Mouse (Mus musculus): ENCODE data around the gene Smim6.

Smim6 gene

DNA sequence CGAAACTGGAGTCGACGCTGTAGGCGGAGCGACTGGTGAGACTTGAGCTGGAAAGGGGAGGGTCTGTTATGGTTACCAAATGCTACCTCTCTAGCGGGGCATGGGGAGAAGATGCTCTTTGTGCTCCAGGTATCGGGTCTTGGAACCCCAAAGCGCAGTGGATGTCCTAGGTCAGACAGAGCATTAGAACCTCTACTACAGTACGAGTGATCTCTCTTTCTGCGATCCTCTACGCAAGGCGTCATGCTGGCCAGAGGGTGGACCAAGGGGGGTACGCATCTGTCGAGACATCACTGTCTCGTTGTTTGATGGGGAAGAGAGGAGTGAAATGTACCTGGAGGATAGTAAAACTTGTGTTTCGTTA lies 21.9 kb downstream of the Smim6 start:
- DNase-seq (ENCODE audit: low spot score in 2 of 2), result no peak

DNA sequence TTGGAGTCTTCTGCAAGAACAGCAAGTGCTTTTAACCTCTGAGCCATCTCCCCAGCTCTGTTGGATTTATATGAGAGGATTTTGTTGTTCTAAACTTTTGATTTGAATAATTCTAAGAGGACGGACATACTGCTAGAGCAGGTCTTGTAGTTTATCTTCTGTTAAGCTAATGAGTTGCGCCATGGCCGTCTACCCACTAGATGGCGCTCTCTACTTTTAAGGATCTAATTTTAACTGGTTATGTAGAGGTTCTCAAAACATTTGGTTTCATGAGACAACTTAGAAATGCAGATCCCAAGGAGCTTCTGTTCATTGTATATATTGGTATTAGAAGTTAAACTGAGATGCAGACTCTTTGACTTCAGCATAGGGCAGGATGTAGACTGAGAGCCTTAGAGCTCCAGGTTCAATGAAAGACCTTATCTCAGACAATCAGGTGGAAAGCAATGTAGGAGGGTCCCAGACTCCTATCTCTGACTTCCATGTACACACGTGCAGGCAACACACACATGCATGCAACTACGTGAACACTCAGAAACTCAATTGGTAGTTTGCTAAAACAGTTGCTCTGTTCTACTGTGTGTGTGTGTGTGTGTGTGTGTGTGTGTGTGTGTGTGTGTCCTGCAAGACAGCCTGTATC lies 28.0 kb downstream of the Smim6 start:
- peak; percentile 77 to 82 for DNase-seq (ENCODE audit: low spot score in 2 of 2)

DNA sequence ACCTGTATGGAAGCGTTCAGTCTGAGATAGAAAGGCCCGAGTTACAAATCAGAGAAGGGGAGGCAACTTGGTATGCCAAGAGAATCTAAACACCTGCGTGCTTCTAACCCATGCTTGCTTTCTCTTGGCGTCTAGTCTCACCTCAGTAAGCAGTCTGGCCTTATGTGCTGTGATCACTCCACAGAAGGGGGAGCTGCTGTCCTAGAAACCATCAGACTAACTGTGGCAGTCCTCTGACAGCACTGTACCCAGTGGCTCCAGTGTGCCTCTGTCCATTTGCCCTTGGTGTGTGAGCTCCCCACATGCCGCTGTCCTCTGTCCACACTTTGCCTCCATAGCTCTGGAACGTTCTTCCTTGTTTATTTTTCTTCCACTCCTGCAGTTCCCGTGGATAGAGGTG lies 30.2 kb downstream of the Smim6 start:
- no peak for DNase-seq (ENCODE audit: low spot score in 2 of 2)

DNA sequence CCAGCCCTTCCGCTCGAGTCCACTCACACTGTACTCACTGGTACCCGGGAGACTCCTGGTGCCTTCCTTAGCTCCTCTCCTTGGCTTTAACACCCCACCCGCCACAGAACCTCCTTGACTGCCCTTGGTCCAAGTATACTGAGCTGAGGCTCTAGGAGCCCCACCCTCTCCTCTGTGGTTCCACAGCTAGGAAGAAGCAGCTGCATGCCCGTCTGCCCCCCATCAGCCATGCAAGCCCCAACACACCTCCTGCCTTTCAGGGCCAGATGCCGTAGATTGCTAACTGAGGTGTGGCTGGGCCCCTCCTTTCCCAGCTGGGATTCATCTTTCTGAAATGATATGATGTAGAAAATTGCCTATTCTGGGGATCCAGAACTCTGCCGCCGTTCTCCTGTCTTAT lies 33.4 kb downstream of the Smim6 start:
- DNase-seq (ENCODE audit: low spot score in 2 of 2), result no peak

DNA sequence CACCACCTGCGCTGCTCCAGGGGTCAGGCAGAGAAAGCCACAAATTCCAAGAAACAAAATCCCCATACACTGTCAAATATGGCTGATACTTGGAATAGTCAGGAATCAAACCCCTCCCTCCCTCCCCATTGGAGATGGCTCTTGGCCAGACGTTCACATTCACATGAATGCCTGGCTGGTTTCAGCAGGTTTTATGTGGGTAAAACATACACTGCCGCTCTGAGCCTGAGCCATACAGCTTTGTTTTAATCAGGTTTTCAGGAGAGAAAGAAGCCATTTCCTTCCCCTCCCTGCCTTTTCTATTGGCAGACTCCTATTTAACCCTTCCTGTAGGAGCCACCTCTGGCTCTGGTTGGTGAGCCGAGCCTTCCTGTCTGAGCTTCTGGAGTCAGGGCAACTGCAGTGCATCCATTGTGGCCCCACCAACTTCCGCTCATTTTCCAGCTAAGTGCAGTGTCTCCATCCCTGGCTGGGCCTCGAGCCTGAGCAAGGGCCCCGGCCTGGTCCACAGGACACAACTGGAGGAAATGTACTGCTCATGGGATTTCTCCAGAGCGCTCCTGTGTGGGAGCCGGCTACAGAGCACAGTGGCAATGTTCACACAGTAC lies 34.5 kb downstream of the Smim6 start:
- DNase-seq (ENCODE audit: low spot score in 2 of 2), result no peak

DNA sequence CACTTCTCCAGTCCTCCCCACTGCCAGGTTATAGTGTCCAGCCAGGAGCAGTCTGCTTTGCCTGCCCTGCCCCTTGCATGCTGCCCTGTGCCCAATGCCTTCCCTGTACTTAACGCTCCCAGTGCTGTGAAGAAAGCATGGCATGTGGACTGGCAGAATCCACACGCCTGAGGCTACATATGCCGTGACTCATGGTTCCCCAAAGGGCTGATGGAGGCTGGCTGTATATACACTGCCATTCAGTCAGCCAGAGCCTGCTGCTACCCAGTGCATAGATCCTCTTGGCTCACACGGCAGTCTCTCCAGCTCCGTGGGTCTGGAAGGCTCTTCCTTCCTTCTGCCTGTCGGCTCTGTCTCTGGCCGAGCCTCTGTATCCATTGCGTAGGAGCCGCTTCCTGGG lies 36.5 kb downstream of the Smim6 start:
- DNase-seq (ENCODE audit: low spot score in 2 of 2), result no peak

DNA sequence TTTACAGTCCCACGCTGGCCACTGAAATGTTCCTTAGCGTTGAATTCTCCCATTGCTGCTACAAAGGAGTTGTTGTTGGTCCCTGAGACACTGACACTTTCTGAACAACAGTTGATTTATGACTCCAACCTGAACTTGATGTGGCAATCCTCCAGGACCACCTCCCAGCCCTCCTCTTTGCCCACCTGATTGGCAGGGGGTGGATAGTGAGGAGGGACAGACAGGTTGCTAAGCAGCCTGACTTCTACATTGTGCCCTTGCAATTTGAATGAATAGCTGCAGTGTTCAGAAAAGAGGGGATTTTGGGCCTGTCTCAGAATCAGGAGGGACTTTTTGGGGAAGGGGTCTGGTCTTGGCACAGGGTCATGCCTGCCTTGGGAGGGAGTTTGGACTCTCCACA lies 38.9 kb downstream of the Smim6 start:
- no peak for DNase-seq (ENCODE audit: low spot score in 2 of 2)

DNA sequence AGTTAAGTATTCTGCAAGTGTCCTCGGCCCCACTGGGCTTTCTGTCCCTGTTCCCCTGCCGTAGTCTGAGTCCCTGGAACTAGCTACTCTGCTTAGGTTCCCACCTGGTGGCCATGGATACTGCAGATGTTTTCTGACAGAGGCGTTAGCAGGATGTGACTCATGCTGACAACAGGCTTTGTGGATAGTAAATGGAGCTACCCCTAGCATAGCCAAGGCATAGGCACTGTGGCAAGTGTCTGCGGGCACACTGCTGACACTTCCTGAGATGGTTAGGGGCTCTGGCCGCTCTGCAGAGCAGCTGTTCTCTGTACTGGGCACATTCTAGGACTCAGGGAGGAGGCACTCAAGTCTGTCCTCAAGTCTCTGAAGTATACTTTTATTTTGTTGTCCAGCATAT lies 42.9 kb downstream of the Smim6 start:
- no peak for DNase-seq (ENCODE audit: low spot score in 2 of 2)

DNA sequence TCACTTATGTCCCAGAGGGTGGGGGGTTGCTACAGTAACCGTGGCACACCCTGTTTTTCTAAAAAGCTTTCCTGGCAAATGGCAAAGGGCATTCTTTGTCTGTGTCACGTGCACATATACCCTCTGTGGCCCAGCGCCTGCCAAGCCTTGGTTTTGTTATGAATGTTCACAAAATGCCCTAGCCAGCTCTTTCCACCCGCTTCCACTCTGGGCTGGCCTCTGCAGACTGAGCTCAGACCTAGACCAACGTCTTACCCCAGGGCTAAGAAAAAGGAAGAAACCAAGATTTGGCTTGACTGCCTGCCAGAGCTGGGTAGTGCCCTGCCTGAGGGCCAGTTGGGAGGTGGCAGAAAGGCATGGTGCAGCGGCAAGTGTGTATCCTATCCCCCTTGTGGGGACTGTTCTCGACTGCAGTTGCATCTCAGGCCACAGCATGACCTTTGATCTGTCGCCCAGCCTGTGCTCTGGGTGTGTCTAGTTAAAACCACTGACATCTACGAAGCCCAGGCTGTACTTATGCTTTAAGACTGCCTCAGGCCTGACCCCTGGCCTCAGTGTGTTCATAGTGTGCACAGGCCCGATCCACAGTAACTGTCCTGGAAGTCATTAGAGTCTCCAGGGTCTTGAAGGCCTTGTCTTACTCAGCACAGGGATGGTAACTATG lies 43.5 kb downstream of the Smim6 start:
- no peak for DNase-seq (ENCODE audit: low spot score in 2 of 2)

DNA sequence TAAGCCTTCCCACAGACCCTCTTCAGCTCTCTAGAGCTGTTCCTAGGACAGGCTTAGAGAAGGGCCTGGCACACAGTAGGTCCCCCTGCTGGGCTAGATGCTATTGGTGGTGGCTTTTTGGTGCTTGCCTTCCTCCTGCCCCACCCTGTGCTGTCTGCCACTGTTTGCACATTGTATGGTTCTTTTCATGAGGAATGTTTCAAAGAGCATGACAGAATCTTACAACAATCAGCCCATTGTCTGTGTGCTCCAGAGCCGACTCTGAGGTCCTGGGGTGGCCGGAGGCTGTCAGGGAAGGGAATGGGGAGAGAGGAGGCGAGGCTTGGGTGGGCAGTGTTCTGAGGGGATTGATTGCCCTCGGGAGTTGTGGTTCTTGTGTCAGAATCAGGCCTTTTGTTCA lies 44.6 kb downstream of the Smim6 start:
- DNase-seq (ENCODE audit: low spot score in 2 of 2), result no peak

DNA sequence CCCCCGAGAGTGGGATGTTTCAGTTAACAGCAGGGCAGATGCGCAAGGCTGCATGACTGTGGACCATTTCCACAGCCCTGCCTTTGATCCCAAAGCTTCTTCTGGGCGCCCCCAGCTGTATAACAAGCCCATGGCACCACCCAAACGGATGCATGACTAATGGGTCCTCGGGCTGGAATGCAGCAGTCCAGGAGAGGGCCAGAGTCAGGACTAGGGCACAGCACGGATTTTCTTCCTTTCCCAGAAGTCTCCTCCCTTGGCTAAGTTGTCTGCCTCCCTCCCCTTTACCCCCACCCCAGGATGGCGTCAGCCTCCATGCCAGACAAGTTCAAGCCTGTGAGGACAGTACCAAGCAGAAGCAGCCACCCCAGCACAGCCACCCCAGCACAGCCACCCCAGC lies 46.2 kb downstream of the Smim6 start:
- DNase-seq (ENCODE audit: low spot score in 2 of 2), result no peak

DNA sequence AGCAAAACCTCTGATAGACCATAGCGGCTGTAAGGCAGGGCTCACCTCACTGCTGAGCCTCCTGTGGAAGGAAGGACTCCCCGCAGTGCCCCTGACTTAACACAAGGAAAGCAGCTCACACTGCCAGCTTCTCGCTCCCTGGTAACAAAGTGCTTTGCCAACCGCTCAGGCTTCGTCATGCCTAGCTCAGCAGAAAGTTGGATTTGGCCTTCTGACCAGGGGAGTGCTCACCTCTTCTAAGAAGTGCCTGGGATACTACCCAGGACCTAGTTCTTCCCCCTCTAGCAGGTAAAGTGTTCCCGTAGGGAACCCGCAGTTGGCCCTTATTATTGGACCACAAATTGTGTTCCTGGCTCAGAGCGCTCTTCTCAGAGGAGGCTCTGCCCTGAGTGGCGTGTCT lies 47.2 kb downstream of the Smim6 start:
- no peak for DNase-seq (ENCODE audit: low spot score in 2 of 2)

DNA sequence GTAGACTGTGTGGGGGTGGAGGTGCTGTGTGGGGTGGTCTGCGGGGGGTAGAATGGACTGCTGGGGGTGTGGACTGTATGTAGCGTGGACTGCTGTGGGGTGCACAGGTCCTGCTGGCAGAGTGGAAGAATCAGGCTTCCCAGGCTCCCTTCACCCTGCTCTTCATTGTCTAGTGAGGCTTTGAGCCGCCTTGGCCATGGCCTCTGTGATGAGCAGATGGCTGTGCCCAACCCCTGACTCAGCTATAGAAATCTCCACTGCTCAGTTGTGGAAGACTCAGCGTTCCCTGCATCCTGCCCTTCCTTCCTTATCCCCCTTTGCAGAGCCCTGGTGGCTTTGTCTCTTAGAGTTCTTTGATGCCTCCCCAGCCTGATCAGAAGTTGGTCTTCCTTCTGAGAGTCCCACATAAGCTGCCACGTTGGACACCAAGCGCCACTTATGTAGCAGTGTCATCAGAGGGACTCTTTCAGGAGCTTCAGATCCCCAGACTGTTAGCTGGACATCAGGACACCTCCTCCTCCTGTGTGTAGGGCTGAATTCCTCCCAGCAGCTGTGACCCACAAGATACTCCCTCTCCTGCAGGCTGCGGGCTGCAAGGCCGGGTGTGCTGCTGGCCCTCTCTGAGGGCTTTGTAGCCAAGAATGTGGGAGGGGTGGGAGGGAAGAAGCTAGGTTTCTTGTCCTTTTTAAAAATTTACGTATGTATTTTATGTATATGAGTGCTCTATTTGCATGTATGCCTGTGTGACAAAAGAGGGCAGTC lies 51.0 kb downstream of the Smim6 start:
- DNase-seq (ENCODE audit: low spot score in 2 of 2), result no peak

Measured in right cerebral cortex, adult 2 months (tissue).